Mouse (Mus musculus) c-Kit-negative CD71-positive TER-119-positive erythroid progenitor cells, embryonic 14.5 days (primary cell): ENCODE data around the gene Bbc3.
A peak's percentile ranks its signal among the peaks of the same experiment; 100 is the strongest.
"Not testable (repeated sequence)": the region's sequence is repeated elsewhere in the genome, so short reads cannot be mapped to it uniquely, and the experiment has no call there.

Experiments
- DNase-seq: peaks from one replicate; pipeline ENCODE4 v3.0.0-alpha.2; 2013; ENCODE audit warnings: low read depth, low spot score

The Bbc3 gene

GRCm38 (mm10) chr7:16294346-16294745, 13.8 kb upstream of the Bbc3 start:
- peak; percentile 55 for DNase-seq

GRCm38 (mm10) chr7:16294837-16295236, 13.4 kb upstream of the Bbc3 start:
- DNase-seq, result peak; percentile 94

DNA sequence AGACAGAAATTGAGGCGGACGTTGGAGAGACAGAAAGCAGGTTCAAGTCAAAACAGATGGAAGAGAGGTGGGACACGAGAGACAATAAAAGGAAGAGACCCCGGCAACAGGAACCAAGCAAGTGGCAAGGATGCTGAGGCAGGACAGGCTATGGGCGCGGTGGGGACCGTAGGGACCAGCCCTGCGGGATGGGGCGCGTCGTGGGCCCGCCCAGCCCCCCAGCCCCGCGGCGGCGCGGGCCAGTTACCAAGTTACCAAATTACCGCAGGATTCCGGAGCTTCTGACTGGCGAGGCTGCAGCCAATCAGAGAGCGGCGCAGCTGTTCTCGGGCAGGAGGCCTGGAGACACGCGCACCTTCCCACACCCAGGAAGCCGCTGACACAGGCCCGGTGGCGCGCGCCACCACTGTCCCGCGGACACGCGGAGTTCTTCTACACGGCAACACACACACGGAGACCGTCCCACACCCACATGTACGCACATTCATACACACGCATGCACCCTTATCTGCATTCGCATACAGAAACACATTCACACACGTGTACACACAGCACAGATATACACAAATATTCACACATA, 12.8 kb upstream of the Bbc3 start:
- DNase-seq, result peak; percentile 78

GRCm38 (mm10) chr7:16296146-16296545, 12.0 kb upstream of the Bbc3 start:
- peak; percentile 41 for DNase-seq

GRCm38 (mm10) chr7:16296766-16297390, 11.3 kb upstream of the Bbc3 start:
- peak; percentile 47 for DNase-seq

DNA sequence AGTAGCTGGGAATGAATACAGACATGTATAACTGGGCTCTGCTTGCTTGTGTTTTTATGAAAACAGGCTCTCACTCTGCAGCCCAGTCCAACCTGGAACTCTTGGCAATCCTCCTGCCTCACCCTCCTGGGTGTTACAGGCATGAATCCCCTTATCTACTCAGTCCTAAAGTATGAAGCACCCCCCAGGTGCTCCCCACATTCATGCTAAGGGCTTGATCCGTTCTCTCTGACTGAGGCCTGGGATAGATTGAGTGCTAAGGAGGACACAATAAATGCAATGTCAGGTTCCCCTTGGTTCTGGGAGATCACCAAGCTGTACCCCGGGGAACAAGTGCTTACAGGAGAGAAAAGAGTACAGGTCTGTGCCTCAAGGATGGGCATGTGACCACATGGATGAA, 10.6 kb upstream of the Bbc3 start:
- no peak for DNase-seq

DNA sequence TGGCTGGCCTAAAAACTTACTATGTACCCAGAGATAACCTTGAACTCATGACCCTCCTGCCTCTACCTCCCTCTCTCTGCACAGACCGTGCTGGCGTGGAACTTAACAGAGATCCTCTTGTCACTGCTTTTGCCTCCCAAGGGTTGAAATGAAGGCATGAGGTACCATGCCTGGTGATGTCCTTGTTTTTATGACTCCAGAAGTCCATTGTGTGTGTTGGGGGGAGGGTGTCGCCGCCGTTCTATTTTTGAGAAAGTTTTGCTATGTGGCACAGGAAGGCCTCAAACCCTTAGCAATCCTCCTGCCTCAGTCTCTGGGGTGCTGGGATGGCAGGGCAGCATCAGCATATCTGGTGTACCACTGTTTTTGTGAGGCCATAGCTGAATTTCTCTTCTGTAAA, 9.3 kb upstream of the Bbc3 start:
- no peak for DNase-seq

DNA sequence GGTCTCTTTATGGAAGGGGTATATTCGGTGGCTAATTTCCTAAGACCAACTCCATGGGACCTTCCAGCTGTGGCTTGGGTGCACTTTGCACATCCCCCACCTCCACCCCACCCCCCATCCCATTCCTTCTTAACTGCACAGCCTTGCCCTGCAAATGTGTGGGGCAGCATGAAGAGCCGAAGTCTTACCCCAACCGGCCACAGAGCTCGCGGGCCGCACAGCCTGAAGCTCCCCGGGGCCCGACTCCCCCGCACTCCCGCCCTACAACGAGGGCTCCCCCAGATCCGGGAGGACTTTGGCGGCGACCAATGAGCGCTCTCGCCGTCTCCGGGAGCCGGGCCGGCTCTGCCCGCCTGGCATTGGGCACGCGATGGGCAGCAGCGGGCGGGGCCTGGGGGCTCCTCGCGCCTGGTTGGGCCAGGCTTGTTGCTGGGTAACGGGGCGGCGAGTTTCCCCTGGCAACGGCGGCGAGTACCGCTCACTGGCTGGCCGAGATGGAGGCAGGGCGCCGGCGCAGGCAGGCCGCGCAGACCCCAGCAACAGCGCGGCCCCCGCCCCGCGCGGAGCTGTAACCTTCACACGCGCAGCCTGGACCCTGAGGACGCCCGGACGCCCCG, 8.7 kb upstream of the Bbc3 start:
- no peak for DNase-seq

GRCm38 (mm10) chr7:16307141-16307540, 1.1 kb upstream of the Bbc3 start:
- DNase-seq, result not testable (repeated sequence)

- DNase-seq, result no peak
Observed at GRCm38 (mm10) chr7:16308555-16309317, 543 bp downstream of the Bbc3 start.

GRCm38 (mm10) chr7:16309318-16310019, 1.3 kb downstream of the Bbc3 start:
- DNase-seq, result peak; percentile 72

DNA sequence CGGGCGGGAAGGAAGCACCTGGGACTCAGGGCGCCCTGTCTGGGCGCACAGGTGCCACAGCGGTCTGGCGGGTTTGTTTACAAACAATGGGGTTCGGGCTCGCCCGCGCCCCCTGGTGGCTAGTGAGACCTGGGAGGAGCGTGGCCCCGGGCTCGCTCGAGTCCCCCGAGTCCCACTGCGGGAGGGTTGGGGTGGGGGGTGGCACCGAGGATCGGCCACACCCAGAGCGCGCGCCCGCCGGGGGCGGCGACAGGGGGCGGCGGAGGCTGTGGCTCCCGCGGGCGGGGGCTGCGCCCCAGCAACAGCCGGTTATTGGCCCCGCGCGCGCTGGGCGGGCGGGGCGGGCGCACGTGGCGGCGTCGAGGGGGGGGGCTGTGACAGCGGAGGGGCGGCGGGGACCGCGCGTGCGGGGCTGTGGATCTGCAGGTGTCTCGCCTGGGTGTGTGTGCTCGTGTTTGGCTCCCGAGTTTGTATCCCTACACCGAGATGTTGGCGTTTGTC, 1.9 kb downstream of the Bbc3 start:
- peak; percentile 75 for DNase-seq

- DNase-seq, result peak; percentile 28
Observed at GRCm38 (mm10) chr7:16310521-16311452, 2.6 kb downstream of the Bbc3 start.

GRCm38 (mm10) chr7:16311453-16312004, 3.3 kb downstream of the Bbc3 start:
- DNase-seq, result no peak

DNA sequence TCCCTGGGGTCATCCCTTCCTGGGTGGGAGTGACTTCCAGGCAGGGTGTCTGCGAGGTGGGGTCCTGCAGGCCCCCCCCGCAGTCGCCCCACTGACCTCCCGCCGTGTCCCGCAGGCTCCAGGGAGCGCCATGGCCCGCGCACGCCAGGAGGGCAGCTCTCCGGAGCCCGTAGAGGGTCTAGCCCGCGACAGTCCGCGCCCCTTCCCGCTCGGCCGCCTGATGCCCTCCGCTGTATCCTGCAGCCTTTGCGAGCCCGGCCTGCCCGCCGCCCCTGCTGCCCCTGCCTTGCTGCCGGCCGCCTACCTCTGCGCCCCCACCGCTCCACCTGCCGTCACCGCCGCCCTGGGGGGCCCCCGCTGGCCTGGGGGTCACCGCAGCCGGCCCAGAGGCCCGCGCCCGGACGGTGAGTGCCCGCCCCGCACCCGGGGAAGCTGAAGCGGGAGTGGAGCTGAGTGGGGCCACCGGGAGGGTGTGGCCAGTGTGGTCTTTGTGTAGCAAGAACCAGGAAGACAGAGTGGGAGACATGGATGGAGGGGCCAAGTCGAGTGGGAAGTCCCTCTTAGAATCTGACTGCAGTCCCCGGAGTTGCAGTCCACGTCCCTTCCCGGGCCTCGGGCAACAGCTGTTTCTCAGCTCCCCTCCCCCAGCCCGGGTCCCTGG, 3.9 kb downstream of the Bbc3 start:
- no peak for DNase-seq

DNA sequence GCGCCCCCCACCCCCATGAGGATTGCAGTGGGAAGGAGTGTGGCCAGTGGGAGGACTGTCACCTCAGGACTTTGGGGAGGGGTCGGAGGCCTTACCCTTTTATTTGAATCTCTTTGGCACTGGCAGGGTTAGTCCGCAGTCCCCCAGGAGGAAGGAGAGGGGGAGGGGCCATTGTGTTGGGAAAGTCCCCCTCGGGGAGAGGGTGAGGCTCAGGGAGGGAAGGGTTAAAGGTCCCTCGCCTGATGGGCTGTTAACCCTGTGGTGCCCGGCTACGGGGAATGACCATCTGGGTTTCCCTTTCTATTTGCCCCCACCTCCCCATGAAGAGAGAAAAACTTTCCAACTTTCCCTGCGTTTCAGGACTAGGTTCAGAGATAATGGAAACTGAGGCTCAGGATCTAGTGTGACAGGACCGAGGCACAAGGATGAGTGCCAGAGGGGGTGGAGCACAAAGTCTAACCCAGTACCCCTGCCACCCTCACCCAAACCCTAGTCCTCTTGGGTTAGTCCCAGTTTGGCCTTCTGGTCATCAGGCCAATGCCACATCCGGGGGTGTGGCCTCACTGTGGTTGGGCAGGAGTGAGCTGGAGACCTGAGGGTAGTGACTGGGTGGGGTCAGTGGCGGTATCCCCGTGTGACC, 4.6 kb downstream of the Bbc3 start:
- DNase-seq, result peak; percentile 36

DNA sequence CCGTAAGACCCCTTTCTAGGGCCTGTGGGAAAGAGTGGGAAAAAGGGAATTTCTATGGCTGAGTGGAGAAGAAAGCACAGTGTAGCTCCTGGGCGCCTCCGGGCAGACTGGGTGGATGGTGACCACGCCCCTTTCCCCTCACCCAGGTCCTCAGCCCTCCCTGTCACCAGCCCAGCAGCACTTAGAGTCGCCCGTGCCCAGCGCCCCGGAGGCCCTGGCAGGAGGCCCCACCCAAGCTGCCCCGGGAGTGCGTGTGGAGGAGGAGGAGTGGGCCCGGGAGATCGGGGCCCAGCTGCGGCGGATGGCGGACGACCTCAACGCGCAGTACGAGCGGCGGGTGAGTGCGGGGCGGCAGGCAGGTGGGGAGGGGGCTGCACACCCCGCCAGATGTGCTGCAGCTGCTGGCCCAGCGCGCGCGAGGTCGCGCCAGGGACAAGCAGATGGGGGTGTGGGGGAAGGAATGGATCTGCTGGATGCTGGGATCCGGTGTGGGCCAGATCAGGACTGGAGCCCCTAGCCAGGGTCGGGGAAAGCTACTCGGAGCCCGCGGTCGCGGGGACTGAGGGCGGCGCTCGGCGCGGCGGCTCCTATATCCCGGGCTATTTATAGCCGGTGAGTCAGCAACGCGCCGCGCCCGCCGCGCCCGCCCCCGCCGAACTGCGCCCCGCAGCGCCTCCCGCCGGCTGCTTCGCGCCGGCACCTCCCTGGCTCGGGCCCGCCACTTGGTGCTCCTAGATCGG, 5.5 kb downstream of the Bbc3 start:
- DNase-seq, result peak; percentile 73

DNA sequence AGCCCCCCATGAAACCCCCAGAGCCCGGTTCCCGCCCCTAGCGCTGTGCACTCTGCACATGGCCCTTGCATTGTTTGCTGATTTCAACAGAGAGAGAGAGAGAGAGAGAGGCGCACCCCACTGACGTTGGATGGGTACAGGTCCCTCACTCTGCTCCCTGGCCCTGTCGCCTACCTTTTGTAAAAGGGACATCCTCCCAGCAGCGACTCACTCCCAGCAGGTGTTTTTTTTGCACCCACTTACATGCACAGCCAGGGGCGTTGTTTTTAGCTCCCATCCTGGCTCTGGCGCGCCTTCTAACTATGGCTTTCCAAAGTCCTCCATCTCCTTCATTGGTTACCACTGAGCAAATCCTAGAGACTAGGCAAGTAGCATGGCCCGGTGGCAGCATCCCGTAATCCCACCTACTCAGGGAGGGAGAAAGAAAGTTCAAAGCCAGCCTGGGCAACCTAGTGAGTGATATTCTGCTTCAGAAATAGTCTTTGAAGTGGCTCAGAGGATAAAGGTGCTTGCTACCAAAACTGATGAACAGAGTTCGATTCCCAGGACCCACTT, 6.1 kb downstream of the Bbc3 start:
- DNase-seq, result no peak
